Mouse (Mus musculus) liver, embryonic 14.5 days (tissue): ENCODE results near the gene Mrpl14. TPM values are rescaled to one million over a fixed set of nuclear protein-coding genes. Genes with fewer than 3 reads are reported as not detected.
A peak's percentile ranks its signal among the peaks of the same experiment; 100 is the strongest.

ENCODE experiments used
- ATAC-seq: fragments of 200-750 bp; cut with Nextera tagmentation; 2 replicates; pipeline ENCODE4 v1.8.0; 2017; ENCODE audit warnings: moderate number of reproducible peaks, mild to moderate bottlenecking, moderate library complexity; ENCODE audit not compliant: insufficient read depth
- DNase-seq, 3 experiments: peaks; one replicate each; pipeline ENCODE4 v3.0.0-alpha.2; 2012 to 2013; ENCODE audit warnings: low read depth in 3 of 3, low spot score in 3 of 3
- H3K27ac ChIP-seq: fragments of 300-500 bp; sonication (generic); 2 replicates; pipeline ENCODE4 v1.5.1; 2014; ENCODE audit warnings: moderate library complexity, mild to moderate bottlenecking, control low read depth, inconsistent platforms
- H3K27me3 ChIP-seq: fragments of 300-500 bp; sonication (generic); 2 replicates; pipeline ENCODE4 v1.6.1; 2014; ENCODE audit warnings: mild to moderate bottlenecking, low read length, moderate library complexity; ENCODE audit not compliant: control insufficient read depth, insufficient read depth
- H3K36me3 ChIP-seq: fragments of 300-500 bp; sonication (generic); replicated peaks from 2 replicates; pipeline ENCODE4 v1.6.1; 2014; ENCODE audit warnings: low read depth; ENCODE audit not compliant: control insufficient read depth, insufficient read depth
- H3K4me1 ChIP-seq, 2 experiments: fragments of 200-500 bp in 1 of 2; fragments of 300-500 bp in 1 of 2; sonication (generic) in 1 of 2; replicated peaks; 2 replicates each; pipeline ENCODE4 v1.6.1; 2012 to 2014; ENCODE audit warnings: antibody characterized with exemption in 1 of 2, inconsistent platforms in 1 of 2, low read length in 1 of 2; ENCODE audit not compliant: control insufficient read depth in 2 of 2, insufficient read depth in 2 of 2
- H3K4me2 ChIP-seq: fragments of 300-500 bp; sonication (generic); 2 replicates; pipeline ENCODE4 v1.6.1; 2014; ENCODE audit warnings: low read depth, mild to moderate bottlenecking, control low read depth, moderate library complexity
- H3K4me3 ChIP-seq, 2 experiments: fragments of 200-500 bp in 1 of 2; fragments of 300-500 bp in 1 of 2; sonication (generic) in 1 of 2; 2 replicates each; pipeline ENCODE4 v1.5.1; 2012 to 2014; ENCODE audit warnings: low read depth in 2 of 2, low read length in 2 of 2, mild to moderate bottlenecking in 2 of 2, control low read depth in 1 of 2, inconsistent platforms in 1 of 2, moderate library complexity in 1 of 2; ENCODE audit not compliant: insufficient read depth in 1 of 2
- H3K9ac ChIP-seq: fragments of 300-500 bp; sonication (generic); replicated peaks from 2 replicates; pipeline ENCODE4 v1.6.1; 2014; ENCODE audit warnings: mild to moderate bottlenecking, control low read depth, moderate library complexity
- H3K9me3 ChIP-seq: fragments of 300-500 bp; sonication (generic); 2 replicates; pipeline ENCODE4 v1.6.1; 2016; ENCODE audit warnings: low read length, mixed read lengths; ENCODE audit not compliant: control insufficient read depth
- CTCF ChIP-seq: IDR thresholded peaks from 2 replicates; pipeline ENCODE4 v1.5.1; 2016; ENCODE audit warnings: antibody characterized with exemption, low read depth, control low read depth
- EP300 ChIP-seq: IDR thresholded peaks from 2 replicates; pipeline ENCODE4 v1.6.1; 2016; ENCODE audit warnings: antibody characterized with exemption, low read depth
- WGBS: fragments of 180-500 bp; shearing (Covaris S2); extraction: QIAGEN DNeasy Blood & Tissue Kit; methylation state at CpG from one replicate; pipeline ENCODE4 v1.1.7; 2014; ENCODE audit not compliant: insufficient replicate concordance; 5-methylcytosine and 5-hydroxymethylcytosine counted together
- polyA plus RNA-seq, 2 experiments: library from polyadenylated mRNA; depleted of rRNA in 1 of 2; stranded (reverse) in 1 of 2; unstranded in 1 of 2; fragments of >200 nt; fragmentation: Nextera tagmentation in 1 of 2; extraction: Ambion mirVana in 1 of 2; gene quantifications; 2 replicates each; pipeline versions ENCODE4 v1.2.1 to v1.2.3; 2012 to 2014

Mrpl14 gene
- polyA plus RNA-seq, 2 experiments = 60.8 to 142 TPM

DNA sequence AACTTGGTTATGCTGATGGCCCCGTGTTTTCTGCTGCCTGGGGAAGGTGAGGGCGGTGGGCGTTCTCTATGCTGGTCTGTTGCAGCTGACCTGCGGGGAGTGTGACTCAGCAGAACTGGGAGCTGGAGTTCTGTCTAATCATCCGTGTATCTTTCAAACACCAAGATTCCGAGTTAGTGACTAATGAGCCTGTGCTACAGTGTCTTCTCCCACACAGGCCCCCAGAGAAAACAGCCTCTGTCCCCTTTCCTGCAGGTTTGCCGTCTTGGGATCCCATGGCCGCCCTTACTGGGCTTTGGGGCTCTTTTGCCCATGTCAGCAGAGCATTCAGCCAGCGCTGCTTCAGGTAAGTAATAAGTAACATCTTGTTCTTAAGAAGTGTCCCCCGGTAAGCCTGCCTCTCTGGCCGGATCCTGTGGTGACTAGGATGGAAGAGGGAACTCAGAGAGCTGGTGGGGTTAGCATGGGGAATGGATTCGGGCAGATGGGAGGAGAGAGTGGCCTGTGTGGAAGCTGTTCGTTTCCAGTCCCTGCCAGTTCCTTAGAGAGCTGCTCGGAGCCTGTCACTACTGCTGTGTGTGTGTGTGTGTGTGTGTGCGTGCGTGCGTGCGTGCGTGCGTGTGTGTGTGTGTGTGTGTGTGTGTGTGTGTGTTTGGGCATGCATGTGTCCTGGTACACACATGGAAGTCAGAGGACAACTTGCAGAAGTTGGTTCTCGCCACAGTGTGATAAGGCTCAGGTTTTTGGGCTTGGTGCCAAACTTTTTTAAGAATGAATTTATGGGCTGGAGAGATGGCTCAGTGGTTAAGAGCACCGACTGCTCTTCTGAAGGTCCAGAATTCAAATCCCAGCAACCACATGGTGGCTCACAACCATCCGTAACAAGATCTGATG, 9.4 kb downstream of the Mrpl14 start:
- Histone ChIP-seq H3K4me1 (peaks cover 8 to 26% of the 10 kb centered on the region in 2 experiments), H3K4me2 (peak overlapping the region; percentile 34), H3K27ac (peak overlapping the region; percentile 41; the same call in 1 of the 2 replicates), H3K4me3 (no peak overlapping the region), H3K9me3 (no peaks in the 10 kb centered on the region), H3K9ac (peak overlapping the region; percentile 25), H3K36me3 (no peaks in the 10 kb centered on the region; the same call in 1 of the 2 replicates), H3K27me3 (no peaks in the 10 kb centered on the region)
- DNase-seq (peak in 1 of 3 experiments; percentile 44), ATAC-seq (peak; percentile 68; the same call in 1 of the 2 replicates)
- WGBS = 43% methylated on average over 23 of the region's 23 CpGs
- TF ChIP-seq CTCF (no peak), EP300 (no peak)

DNA sequence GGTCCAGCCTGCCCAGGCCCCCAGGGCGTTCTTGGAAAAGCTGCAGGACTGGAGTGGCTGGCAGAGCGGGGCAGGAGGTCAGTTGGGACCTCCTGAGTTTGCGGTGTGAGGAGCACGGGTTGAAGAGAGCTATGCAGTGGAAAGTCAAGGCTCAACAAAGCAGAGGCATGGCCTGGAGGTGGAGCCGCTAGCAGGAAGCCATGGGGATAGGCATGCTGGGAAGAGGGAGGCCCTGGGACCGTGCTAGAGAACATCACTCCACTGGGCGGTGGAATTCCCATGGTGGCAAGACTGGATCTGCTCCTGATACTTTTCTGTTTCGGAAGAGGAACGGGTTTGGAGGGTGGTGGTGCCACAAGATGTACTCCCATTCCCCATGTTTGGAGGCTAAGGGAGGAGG, 10.9 kb downstream of the Mrpl14 start:
- 81% methylated on average over 9 of the region's 9 CpGs for WGBS
- Histone ChIP-seq H3K27ac (no peak overlapping the region), H3K9me3 (no peaks in the 10 kb centered on the region), H3K9ac (no peak overlapping the region), H3K36me3 (no peaks in the 10 kb centered on the region; the same call in 1 of the 2 replicates), H3K4me1 (peaks cover 8 to 30% of the 10 kb centered on the region in 2 experiments), H3K4me3 (no peak overlapping the region), H3K4me2 (no peak overlapping the region), H3K27me3 (no peaks in the 10 kb centered on the region)
- TF ChIP-seq EP300 (no peak), CTCF (no peak)
- no peak for DNase-seq
- ATAC-seq = no peak

DNA sequence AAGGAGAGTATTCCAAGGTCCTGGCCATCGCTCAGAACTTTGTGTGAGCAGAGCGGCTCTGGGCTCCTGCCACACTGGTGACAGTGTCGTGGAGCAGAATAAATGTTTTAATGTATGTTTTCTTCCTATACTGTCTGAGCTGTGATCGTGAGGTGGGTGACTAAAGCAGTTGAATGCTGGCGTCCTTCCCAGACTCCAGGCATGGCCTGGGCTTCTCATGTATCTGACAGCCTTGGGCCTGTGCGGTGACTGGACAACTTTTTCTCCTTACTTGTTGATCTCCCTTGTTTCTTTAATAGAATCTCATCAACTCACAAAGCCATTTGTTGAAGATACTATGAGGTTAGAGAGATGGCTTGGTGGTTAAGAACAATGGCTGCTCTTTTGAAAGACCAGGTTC, 12.2 kb downstream of the Mrpl14 start:
- H3K4me1 ChIP-seq = peaks cover 8 to 34% of the 10 kb centered on the region in 2 experiments
- no peaks in the 10 kb centered on the region; the same call in 1 of the 2 replicates for H3K36me3 ChIP-seq
- H3K4me2 ChIP-seq = no peak overlapping the region
- H3K9me3 ChIP-seq = no peaks in the 10 kb centered on the region
- no peak for DNase-seq
- TF ChIP-seq EP300 = no peak
- TF ChIP-seq CTCF = no peak
- H3K9ac ChIP-seq = no peak overlapping the region
- no peak overlapping the region for H3K27ac ChIP-seq
- no peaks in the 10 kb centered on the region for H3K27me3 ChIP-seq
- 86% methylated on average over 6 of the region's 6 CpGs for WGBS
- no peak for ATAC-seq
- no peak overlapping the region for H3K4me3 ChIP-seq

DNA sequence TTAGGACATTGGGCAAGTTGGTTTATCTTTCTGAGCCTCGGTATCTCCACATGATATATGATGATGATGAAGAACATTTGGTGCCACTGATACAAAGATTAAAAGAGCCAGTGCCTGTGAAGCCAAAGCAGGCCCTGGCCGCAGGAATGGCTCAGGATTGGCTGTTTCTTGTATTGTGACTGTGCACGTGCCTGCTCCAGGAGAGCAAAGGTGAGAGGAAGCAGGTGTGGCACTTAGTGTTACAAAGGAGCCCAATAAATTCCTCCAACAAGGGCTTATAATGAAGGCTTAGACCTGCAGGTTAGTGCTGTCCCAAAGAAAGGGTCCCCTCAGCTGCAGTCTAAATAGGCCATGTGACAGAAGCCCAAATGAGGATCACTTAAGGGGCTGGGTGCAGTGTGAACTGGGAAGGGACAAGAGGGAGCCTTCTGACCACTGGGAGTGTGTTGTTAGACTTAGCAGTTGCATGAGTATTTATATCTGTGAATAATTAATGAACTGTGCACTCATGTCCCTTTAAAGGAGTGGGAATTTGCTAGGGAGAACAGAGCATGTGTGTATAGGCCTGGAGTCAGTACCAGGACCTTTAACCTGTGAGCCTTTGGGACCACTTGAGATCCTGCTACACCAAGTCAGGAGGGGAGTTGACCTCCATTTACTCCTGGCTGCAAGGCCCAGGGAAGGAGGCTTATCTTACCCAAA, 13.1 kb downstream of the Mrpl14 start:
- 82% methylated on average over 3 of the region's 3 CpGs for WGBS

More for the DNA sequence above, 13.1 kb downstream of the Mrpl14 start:
- Histone ChIP-seq H3K36me3 (no peaks in the 10 kb centered on the region; the same call in 1 of the 2 replicates), H3K27me3 (no peaks in the 10 kb centered on the region), H3K27ac (no peak overlapping the region), H3K9me3 (no peaks in the 10 kb centered on the region), H3K4me1 (peaks cover 8 to 32% of the 10 kb centered on the region in 2 experiments), H3K9ac (no peak overlapping the region), H3K4me2 (no peak overlapping the region), H3K4me3 (no peak overlapping the region)
- no peak for ATAC-seq
- TF ChIP-seq CTCF (no peak), EP300 (no peak)
- DNase-seq = no peak
